Mouse (Mus musculus) thymus, adult 2 months (tissue): Measurements from ENCODE around the gene Arhgap45.

ENCODE experiments used
- CTCF ChIP-seq: fragments of 200-500 bp; IDR thresholded peaks from 2 replicates; pipeline ENCODE4 v1.5.1; 2012; ENCODE audit warnings: mild to moderate bottlenecking, control low read depth, low read length, moderate library complexity, borderline replicate concordance; ENCODE audit not compliant: control insufficient read depth, poor library complexity, insufficient read depth; ENCODE audit errors: extremely low read depth
- POLR2A ChIP-seq: fragments of 200-500 bp; IDR thresholded peaks from 2 replicates; pipeline ENCODE4 v1.6.1; 2012; ENCODE audit warnings: mild to moderate bottlenecking, low read length, control low read depth, moderate library complexity; ENCODE audit not compliant: control insufficient read depth, poor library complexity, insufficient read depth; ENCODE audit errors: extremely low read depth

DNA sequence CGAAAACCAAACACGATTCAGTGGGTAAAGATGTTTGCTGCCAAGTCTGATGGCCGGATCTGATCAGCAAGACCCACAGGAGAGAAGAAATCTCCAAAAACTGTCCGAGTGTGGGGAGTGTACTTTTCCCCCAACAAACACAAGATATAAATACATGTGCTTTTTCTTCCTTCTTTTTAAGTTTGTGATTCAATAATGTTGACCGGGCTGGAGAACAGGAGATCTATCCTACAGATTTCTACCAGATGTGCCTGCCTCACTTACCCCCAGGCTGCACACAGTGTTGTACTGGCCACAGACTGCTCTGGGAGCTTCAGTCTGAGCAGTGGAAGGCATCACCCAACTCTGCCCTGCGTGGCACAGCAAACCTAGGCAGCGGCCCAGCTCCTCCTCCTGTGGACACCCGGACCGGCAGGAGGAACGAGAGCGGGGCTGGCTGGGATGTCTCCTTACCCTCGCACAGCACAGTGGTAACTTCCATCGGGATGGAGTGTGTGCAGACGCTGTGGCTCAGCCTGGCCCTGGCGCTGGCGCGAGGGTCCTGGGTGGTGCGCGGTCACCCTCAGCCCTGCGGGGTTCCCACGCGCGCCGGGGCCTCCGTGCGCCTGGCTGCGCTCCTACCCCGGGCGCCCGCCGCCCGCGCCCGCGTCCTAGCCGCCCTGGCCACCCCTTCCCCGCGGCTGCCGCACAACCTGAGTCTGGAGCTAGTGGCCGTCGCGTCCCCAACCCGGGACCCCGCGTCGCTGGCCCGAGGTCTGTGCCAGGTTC, 45.9 kb upstream of the Arhgap45 start, which contains the start of gene Grin3b:
- no peak for TF ChIP-seq POLR2A
- no peak for TF ChIP-seq CTCF
